Mouse (Mus musculus): ENCODE results near the gene 4930503B20Rik.

Gene 4930503B20Rik

DNA sequence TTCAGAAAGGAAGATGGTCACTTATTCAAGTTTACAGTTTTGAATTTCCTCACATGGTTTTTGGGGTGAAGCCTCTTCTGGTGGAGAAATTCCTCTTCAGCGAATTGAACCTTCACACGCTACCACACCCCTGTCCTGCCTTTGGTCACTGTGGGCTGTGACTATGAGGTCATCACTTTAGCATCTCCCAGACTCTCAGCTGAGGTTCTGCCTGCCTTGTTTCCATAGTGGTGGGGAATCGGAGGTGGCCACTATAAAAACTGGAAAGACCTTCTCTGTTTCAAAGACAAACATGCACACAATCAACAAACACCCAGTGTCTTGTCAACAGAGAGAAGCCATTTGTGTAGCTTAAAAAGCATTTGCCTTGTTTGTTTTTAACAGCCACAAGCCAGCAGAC lies at the start of gene 4930503B20Rik:
Gene 4930503B20Rik (minus strand): TSS at position 101 of the 400 bp plus-strand sequence.
- no peak for DNase-seq

DNA sequence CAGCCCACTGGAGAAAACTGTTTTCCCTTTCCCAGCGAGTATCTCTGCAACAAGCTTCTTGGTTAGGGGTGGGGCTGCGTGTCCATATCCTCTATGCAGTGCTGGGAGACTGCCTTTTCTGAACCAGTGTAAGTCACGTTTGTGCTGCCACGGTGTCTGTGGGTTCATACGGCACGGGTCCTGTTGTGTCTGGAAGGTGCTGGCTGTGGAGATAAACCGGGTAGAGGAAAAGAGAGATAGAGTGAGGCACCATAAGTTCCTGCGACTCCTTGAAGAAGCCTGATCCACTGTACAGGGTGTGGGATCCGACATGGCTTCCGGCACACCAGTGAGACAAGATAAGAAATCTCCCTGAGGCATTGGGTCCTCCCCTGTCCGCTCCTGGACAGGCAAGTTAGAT lies 48.9 kb upstream of the 4930503B20Rik start:
- no peak for DNase-seq

DNA sequence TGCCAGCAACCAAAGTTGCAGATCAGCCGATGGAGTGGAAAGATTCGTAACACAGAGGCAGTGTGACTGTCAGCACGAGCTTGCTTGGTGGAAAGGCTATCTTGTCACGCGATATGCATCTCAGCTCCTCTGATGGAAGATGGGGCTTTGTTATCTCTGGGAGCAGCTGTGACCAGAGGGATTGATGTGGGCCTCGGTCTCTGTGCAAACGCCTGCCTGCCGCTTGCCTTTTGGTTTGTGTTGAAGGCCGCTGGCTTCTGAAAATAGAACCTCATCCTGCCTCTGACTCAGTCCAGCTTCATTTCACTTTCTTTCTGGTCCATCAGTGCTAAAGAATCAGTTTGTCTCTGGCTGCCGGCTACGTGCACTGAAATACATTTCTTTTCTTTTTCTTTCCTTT lies 47.9 kb upstream of the 4930503B20Rik start:
- no peak for DNase-seq

DNA sequence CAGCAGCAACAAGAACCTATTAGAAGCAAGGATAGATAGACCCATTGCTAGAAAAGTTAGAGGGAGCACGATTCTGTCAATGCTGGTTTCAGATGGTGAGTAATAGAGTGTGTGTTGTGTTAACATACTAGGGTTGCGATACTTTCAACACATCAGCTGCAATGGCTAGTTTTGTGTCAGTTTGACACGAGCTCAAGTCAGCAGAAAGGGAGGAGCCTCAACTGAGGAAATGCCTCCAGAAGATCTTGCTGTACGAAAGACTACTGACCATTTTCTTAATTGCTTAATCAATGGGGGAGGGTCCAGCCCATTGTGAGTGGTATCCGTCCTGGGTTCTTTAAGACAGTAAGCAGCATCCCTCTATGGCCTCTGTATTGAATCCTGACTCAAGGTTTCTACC lies 41.4 kb upstream of the 4930503B20Rik start:
- no peak for DNase-seq

DNA sequence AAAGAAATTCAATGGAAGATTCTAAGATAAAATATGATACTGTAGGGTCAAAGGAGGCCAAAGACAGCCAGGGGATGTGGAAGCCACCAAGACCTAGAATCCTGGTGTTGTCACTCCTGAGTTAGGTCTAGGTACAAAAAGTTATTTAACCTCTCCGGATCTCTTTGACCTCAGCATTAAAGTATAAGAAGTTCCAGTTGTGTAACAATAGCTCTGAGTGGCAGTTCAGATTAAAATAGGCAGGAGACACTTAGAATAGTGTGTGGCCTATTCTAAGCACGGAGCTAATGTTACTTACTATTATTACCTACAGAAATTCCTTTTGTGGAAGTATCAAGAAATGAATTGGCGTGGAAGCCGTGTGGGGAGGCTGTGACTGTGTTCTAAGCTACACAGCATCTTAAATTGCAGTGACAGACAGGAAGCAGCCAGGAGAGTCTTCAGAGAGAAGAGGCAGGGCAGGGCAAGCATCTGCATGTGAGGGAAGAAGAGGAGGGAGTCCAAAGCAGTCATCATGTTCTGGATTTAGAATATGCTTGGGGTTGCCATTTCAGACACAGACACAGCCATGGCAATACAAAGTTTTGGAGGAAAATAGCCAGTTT lies 36.1 kb upstream of the 4930503B20Rik start:
- DNase-seq, result no peak

DNA sequence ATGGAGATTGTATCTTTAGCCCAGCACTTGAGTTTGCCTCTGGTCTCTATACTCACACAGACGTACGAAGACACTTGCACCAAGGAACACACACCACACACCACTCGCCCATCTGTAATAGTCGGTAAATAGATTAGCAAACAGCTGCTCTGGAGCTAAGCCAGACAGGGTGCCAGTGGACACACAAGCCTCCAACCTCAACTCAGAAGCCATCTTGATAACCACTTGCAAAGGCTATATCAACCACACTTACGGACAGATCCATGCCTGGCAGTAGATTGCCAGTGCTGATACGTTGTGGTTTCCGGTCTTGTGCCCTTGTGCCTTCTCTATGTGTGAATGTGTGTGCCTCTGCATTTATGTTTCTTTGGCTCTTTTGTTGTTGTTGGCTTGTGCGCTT lies 35.3 kb upstream of the 4930503B20Rik start:
- DNase-seq, result no peak

DNA sequence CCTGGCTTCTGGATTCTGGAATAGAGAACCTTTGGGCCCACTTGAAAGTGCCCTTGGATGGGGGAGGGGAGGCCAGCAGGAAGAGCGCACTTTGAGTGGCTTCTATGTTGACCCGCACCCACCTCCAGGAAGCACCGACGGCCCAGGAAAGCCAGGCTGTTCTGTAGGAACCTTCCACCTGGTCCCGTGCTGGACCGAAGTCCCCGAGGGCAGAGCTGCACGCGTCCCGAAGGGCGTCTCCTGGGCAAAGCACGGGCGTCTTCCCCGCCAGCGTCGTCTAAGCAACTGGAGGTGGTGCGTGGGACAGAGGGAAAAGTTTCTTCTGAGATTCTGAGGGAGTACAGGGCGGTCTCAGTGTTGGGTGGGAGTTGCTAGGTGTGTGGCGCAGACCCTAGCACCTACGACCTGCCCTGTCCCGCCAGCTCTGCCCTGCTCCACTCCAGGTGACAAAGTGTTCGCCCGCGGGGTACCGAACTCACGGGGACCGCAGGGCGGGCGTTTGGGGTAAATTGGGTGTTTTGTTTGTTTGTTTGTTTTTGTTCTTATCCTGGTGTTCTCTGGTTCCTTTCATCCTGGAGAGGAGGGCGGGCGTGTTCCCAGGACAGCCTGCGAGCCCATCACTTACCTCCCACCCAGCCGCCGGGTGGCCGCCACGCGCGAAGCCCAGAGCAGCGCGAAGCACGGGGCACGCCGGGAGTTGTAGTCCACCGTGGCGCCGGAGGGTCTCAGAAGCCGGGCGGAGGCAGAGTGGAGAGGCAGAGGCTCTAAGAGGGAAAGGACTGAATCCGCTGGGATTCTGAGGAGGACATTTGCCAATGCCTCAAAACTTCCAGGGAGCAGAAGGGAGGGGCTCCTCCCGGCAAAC lies 33.9 kb upstream of the 4930503B20Rik start, which contains the start of gene Samd13:
Gene Samd13 (minus strand): TSS at position 782 of the 865 bp plus-strand sequence.
- DNase-seq, result no peak

DNA sequence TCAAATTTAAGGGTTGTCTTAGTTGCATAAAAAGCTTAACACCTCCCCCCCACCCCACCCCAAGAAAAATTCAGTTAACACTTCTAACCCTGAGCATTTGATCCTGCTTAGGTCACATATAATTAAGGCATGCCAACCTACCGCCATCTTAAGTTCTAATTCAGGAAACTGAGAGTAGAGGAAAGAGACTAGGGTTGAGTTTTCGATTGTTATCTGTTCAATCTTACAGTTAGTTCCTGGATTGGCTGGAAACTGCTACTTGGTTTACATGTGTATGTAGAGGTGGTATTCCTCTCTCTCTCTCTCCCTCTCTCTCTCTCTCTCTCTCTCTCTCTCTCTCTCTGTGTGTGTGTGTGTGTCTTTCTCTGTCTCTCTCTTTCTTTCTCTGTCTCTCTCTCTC lies 32.0 kb upstream of the 4930503B20Rik start:
- DNase-seq, result no peak

DNA sequence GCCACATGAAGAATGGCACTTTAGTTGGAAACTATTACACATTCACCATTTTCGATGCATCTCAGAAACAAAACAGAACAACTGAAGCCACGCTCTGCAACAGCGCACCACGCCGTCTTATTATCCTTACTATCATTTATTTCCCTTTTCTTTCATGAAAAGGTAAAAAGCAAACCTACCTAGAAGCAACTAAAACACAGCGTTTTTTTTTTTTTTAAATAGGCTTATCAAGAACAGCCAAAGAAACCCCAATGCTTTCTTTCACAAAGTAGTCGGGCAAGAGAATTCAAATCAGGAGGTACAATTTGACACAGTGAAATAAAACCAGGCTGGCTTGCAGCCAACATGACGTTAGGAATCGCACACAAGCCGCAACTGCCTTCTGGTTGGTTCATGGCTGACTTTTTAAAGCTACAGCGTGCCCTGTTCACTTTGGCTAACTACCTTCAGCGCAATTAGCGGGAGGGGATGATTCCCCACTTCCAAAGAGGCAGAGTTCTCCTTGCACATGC lies 31.1 kb upstream of the 4930503B20Rik start:
- no peak for DNase-seq

DNA sequence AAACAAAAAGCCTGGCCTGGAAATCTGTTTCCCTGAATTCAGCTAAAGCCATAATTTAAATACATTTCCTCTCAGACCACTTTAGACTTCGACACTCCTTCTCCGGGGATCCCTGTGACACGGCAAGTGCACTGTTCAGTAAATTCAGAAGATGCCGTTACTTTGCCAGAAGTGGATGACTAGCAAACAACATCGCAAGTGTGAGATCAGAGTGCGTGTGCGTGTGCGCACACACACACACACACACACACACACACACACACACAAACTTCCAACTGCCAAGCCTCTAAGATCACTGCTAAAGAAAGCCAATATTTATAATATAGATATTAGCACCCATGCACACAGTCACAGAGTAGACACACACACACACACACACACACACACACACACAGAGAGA lies 30.6 kb upstream of the 4930503B20Rik start:
- DNase-seq, result no peak

DNA sequence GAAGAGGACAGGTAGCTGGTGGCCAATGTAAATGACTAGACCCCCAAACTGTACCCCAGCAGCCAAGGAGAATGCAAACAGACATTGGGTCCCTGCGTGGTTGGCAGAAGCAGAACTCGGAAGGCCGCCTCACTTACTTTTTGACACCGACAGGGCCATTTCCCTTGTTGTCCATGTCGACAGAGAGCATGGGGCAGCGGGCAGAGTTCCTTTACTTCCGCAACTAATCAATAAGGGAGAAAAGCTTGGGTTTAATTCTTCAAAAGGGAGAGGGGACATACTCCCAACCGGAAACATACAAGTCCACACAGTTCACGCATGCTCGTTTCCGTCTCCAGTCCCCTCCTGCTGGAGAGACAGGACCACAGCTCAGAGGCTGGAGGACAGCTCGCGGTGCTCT lies 29.5 kb upstream of the 4930503B20Rik start:
- DNase-seq, result no peak

DNA sequence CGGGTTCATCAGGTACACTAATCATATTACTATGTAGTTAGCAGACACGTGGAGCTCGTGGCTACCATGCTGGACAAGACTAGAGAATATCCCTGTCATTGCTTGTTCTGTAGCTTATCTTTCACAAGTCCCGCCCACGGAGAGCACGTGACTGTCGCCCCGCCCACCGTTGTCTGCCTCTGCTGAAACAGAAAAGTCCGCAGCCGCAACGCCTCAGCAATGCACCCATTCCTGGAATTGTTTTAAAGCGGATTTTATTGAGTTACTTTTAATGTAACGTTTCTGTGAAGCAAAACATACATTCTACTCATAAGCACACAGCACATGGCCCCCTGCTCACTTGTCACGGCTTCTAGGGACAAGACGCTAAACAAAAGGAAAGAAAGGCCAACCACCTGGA lies 28.5 kb upstream of the 4930503B20Rik start:
- DNase-seq, result no peak

DNA sequence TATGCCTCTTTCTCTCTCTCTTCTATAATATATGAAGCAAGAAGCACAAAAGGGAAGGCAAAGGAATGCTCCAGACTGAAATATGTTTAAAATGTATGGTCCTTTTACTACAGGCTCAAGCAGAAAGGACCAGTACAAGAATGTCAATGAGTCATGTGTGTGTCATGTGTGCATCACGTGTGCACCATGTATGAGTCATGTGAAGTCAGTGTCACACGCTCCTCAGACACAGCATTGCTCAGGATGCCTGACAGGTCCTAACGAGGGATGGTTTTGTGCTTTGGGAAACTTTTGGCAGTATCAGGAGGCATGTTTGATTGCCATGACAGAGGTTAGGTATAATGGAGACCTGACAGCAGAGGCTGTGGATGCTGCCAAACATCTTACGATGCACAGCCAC lies 25.1 kb upstream of the 4930503B20Rik start:
- no peak for DNase-seq

DNA sequence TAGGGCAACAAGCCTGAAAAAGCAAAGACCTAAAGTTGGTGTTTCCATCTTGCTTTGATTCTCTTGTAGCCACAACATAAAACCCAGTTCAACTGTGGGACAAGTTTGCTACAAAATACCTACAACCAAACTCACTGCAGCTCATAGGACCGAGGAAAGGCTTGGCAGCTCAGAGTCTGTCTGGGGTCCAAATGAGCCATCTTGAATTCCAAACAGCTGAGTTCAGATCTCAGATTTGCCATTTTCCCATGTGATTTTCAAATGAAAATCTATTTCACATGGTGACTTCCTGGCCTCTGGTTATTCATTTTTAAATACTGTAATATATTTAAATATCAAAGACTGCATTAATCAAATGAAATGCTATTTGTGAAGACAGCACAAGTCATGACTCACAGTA lies 24.0 kb upstream of the 4930503B20Rik start:
- no peak for DNase-seq

DNA sequence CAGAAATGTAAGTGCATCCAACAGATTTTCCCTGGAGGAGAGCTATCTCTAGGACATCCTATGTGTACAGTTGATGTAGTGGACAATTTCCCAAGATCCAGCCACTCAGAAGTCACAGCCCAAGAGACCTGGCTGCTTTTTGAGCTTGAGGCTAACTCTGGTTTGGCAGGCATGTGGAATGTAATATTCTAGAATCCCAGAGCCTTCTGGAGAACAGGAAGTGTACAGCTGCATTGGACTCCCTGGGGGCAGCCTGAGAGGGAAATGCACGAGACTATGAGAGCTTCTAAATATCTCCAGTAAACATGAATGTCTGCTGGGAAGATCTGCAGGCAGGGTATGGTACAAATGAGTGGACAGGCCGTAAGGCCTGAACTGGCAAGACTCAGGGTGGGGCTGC lies 20.0 kb upstream of the 4930503B20Rik start:
- DNase-seq, result no peak

DNA sequence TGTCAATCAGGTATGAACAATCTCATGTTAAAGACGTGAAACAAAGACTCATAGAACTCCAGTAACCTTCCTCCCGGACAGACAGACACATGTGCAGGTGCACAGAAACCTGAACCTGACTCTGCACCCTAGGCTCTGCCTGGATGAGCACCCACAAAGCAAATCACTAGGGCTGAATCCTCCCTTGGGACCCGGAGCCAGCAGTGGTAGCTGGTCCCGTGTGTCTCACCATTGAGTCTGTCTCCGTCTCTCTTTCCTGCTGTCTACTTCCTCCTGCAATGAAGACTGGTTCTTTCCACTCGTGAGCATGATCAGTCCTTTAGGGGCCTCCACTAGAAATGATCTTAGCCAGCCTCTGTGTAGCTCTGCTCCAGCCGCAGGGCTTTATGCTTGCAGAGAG lies 10.8 kb upstream of the 4930503B20Rik start:
- DNase-seq, result no peak

DNA sequence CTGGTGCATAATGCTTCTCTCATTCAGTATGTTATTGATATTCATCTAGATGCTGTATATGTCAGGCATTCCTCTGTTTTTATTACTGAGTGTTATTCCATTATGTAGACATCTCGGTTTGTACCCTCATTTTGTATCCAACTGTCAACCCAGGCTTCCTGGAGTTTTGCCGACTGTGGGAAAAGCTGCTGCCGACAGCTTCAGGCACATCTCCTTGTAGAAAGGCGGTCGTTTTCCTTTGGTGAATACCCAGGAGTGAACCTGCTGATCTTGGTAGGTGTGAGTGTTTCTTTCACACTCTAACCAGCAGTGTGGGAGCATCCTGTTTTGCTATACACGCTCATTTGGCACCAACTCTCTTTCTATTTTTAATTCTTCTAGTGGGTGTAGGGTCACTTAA lies 9.9 kb upstream of the 4930503B20Rik start:
- no peak for DNase-seq

DNA sequence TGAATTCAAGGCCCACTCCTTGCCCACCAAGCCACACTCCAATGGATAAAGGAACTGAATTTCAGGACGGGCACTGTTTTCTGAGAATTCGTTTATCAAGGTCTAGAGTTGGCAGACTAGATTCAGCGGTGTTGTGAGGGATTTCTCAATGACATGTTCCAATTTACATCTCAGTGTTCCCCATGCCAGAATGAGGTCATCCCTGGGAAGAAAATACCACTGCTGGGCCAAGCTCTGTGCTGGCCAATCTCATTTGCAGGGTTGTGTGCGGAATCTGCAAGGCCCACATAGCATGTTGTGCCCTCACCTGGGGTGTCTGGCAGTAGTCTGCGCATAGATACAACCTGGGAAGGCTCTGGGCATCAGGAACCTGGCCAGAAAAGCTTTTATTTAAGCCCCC lies 8.2 kb upstream of the 4930503B20Rik start:
- DNase-seq, result peak; percentile 47

DNA sequence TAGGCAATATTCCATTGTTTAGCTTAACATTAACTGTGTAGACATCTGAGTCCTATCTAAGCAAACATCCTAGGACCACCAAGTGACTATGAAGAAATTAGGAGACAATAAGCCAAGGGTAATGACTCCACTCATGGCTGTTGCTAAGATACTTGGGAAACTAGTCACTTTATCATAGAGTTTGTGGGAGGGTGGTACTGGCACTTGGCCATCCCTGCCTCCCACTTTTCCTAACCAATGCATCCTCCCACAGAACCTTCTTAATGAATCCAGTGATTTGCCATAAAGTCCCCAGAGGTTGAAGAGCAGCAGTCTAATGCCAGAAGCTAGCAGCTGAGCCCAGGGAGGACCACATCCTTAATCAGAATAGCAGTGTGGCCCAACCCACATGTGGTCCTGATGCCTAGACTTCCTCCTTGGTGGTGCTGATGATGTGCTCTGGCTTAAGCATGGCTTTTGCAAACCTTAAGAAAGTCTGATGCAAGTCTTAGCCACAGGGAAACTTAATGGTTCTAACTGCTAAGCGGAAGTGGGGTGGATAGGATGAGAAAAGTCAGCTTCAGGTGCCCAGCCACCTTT lies 7.0 kb upstream of the 4930503B20Rik start:
- DNase-seq, result no peak

DNA sequence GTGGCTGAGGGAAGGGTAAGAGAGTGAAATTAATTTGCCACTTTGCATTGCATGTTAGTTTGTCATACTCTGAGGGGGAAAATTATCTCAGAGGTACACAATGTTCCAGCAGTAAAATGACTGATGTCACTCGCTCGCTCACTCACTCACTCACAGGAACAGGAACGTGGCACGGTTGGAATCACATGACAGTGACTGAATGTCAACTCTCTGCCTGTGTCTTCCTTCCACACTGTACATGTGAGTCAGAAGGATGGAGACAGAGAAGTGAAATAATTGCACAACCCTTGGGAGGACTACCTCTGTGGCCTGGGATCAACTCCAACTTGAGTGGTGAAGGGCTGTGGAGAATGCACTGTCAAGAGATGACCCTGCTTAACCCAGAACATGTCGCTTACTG lies 6.3 kb upstream of the 4930503B20Rik start:
- DNase-seq, result no peak

DNA sequence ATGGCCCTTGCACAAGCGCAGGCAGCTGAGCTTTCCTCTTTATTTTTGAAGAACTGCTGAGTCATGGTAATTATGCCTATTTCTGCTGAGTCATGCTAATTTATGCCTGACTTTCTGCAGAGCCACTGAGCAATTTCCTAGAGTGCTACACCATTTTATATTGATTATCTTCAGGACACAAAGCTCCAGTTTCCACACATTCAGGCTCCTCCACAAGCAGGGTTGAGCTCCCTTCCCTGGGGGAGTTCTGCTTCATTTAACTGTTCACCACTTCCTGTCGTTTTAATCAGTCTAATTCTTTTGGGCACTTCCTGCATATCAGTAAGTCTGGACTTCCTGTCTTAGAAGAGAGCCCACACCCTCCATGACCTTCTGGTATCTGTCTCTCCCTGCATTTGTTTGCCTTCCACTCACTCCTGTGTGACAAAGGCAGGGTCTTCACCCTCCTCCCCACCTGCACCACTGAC lies 4.0 kb upstream of the 4930503B20Rik start:
- DNase-seq, result no peak

DNA sequence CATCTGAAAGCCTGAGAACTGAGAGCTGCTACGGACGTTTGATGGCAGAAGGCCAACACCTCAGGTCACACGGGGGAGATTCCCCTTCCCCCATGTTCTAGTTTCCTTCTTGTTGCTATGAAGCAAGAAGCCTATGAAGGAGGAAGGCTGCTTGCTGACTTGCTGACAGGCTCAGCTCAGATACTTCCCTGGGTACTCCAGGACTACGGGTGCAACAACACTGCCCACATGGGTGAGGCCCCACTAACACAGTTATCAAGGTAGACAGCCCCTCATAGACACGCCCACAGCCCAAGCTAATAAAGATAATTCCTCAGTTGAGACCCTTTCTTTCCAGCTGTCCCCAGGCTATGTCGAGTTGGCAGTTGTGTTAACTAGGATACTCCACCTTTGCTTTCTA lies 2.6 kb upstream of the 4930503B20Rik start:
- no peak for DNase-seq

DNA sequence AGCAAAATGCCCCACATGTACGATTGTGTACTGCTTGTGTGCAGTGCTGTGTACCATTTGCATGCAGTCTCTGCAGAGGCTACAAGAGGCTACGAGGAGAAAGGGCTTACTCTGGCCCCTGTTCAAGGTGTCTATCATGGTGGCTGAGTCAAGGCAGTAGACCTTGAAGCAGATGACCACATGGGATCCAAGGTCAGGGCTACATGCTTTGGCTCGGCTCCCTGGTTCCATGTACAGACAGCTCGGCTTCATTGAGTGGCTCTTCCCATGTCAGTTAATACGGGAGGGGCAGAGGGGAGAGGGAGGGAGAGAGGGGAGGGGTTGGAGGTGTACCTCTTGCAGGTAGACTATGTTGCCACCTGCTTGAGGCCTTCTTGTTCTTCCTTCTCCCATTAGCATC lies 1.3 kb upstream of the 4930503B20Rik start:
- DNase-seq, result no peak

DNA sequence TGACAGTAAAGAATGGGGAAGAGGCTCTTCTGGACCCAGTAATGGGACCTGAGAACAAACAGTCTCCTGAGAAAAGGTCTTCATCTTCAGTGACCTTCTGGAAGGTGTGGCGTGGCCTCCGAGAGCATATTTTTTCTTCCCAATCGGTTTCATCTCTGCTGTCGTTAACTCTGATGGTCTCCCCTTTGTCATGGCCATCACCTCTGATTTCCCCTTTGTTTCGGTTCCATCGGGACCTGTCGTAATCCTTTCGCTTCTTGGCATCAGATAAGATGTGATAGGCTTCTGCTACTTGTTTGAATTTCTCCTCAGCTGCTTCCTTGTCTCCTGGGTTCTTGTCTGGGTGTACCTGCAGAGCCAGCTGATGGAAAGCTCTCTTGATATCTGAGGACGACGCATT lies 401 bp downstream of the 4930503B20Rik start:
- DNase-seq, result no peak

Measured in cerebellum, adult 8-10 months (tissue).